Mouse (Mus musculus) embryonic fibroblast, embryonic 13.5 days (primary cell): ENCODE measurements around the gene Tnrc6b.

ENCODE experiments used
- CTCF ChIP-seq: IDR thresholded peaks from 2 replicates; pipeline ENCODE4 v1.5.1; 2011; ENCODE audit warnings: mild to moderate bottlenecking, control low read depth, low read length, moderate library complexity, borderline replicate concordance; ENCODE audit not compliant: insufficient read depth
- POLR2A ChIP-seq: IDR thresholded peaks from 2 replicates; pipeline ENCODE4 v1.6.1; 2011; ENCODE audit warnings: low read depth, mild to moderate bottlenecking, control low read depth, low read length, moderate library complexity

DNA sequence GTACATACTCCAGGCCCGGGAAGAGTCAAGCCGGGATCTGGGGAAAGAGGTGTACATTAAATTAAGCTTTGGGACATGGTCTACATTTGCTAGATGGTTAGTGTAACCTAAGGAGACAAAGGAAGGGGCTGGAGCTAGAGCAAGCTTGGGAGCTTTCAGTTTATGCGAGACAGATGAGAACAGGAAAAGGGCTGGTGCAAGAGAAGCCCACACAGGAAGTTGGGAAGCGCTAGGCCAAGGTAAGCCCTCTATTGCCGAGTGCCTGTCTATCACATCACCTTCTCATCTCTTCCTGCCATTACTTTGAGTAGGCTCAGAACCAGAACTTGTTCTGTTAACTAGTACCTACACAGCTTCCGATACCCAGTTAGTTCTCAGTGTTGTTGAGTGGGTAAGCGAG lies 103.7 kb downstream of the Tnrc6b start:
- TF ChIP-seq POLR2A (no peak), CTCF (no peak)
